In the genomic region with DNA sequence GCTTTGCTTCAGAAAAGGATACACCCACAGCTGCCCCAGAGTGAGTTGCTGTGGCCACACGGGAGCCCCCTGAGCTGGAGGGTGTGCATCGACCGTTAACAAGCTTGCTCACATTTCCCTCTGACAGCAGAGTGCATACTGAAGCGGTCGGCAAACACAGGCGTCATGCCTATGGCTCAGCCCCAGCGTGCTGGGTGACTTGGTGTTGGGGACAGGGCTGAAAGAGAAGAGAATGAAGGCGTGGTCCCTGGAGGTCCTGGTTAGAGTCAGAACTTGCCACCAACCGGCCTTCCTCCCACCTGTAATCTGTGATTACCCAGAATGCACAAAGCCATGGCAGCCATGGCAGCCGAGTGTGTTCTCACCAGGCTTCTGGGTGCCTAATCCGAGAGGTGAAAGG, we compare ENCODE assay signal across 13 mouse cellular contexts. TPM values are rescaled to one million over a fixed set of nuclear protein-coding genes. Genes with fewer than 3 reads are reported as not detected.
A peak's percentile ranks its signal among the peaks of the same experiment; 100 is the strongest.
DNase-seq lines count a peak whose midpoint lies in the region; ATAC-seq and TF ChIP-seq lines count a peak whose summit lies in the region.
"Had no signal": no experiment of that assay in that cellular context is flagged by ENCODE, and none has a peak within 500 bp of the region (broad histone marks: within the 10 kb centered on the region; RNA-seq: fewer than 3 reads in every experiment).

No protein-coding gene starts in this region.

- TF ChIP-seq POLR2A in cerebellum, adult 2 months (IDR thresholded peaks at IDR 0.05; ENCODE audit: borderline replicate concordance, insufficient read depth, low read length): no peak

- H3K4me1 ChIP-seq in heart, embryonic 11.5 days (ENCODE audit: control insufficient read depth, insufficient read depth, low read length): peaks cover 17% of the 10 kb centered on the region
- peaks cover 16% of the 10 kb centered on the region for H3K4me1 ChIP-seq in intestine, embryonic 15.5 days (replicated peaks)
- peaks cover 12% of the 10 kb centered on the region; the same call in 1 of the 2 replicates for H3K4me1 ChIP-seq in midbrain, embryonic 13.5 days (replicated peaks)
- no peaks in the 10 kb centered on the region for H3K4me1 ChIP-seq in cerebellum, adult 2 months (ENCODE audit: control insufficient read depth, insufficient read depth, low read length)

- ATAC-seq in heart, embryonic 11.5 days (replicated peaks; ENCODE audit: insufficient number of reproducible peaks, low FRiP score, low TSS enrichment): no peak
- ATAC-seq in intestine, embryonic 15.5 days: peak; percentile 32
- peak; percentile 34; the same call in 1 of the 2 replicates for ATAC-seq in midbrain, embryonic 13.5 days

- peak overlapping the region; percentile 62 for H3K27ac ChIP-seq in heart, embryonic 11.5 days (ENCODE audit: low read depth, low read length)
- peak overlapping the region; percentile 84 for H3K27ac ChIP-seq in intestine, embryonic 15.5 days
- no peak overlapping the region for H3K27ac ChIP-seq in midbrain, embryonic 13.5 days
- no peak overlapping the region for H3K27ac ChIP-seq in cerebellum, adult 2 months (ENCODE audit: insufficient read depth, low read length)

- no peak overlapping the region for H3K4me2 ChIP-seq in heart, embryonic 11.5 days
- peak overlapping the region; percentile 25; the same call in 1 of the 2 replicates for H3K4me2 ChIP-seq in intestine, embryonic 15.5 days (replicated peaks)
- H3K4me2 ChIP-seq in midbrain, embryonic 13.5 days (replicated peaks): no peak overlapping the region

- DNase-seq in heart, adult 9 months (ENCODE audit: low spot score in 2 of 2): no peak
- DNase-seq in R1 (ENCODE audit: low read depth, low spot score): peak; percentile 18
- DNase-seq in frontal cortex, postnatal 10 days (ENCODE audit: low spot score in 2 of 2): no peak
- no peak for DNase-seq in left cerebral cortex, adult 18-20 months (ENCODE audit: low spot score in 2 of 2)
- no peak for DNase-seq in cerebellum, adult 2 months
- DNase-seq: B cell, adult 2 months; kidney, adult 8-10 months; left cerebral cortex, postnatal 4 days; spleen, adult 18-20 months had no signal

- H3K9me3 ChIP-seq in heart, embryonic 11.5 days (replicated peaks; ENCODE audit: control insufficient read depth, low read length): no peaks in the 10 kb centered on the region
- H3K9me3 ChIP-seq in intestine, embryonic 15.5 days: no peaks in the 10 kb centered on the region
- no peaks in the 10 kb centered on the region for H3K9me3 ChIP-seq in midbrain, embryonic 13.5 days
- H3K9me3 ChIP-seq: hindbrain, embryonic 10.5 days had no signal

- H3K36me3 ChIP-seq in heart, embryonic 11.5 days (ENCODE audit: control insufficient read depth, insufficient read depth, low read length): no peaks in the 10 kb centered on the region; the same call in 1 of the 2 replicates
- H3K36me3 ChIP-seq in intestine, embryonic 15.5 days: no peaks in the 10 kb centered on the region
- no peaks in the 10 kb centered on the region for H3K36me3 ChIP-seq in midbrain, embryonic 13.5 days
- H3K36me3 ChIP-seq: hindbrain, embryonic 10.5 days had no signal

- no peak for TF ChIP-seq CTCF in cerebellum, adult 2 months (IDR thresholded peaks at IDR 0.05; ENCODE audit: borderline replicate concordance, insufficient read depth, low read depth, low read length)

- 41% methylated on average over 11 of the region's 11 CpGs for WGBS in heart, embryonic 11.5 days (ENCODE audit: insufficient replicate concordance)
- WGBS in intestine, embryonic 15.5 days: 36% methylated on average over 11 of the region's 11 CpGs
- WGBS in midbrain, embryonic 13.5 days: 43% methylated on average over 11 of the region's 11 CpGs
- WGBS in cerebellum, adult 2 months: 60% methylated on average over 11 of the region's 11 CpGs

- peaks cover 6% of the 10 kb centered on the region for H3K27me3 ChIP-seq in heart, embryonic 11.5 days (ENCODE audit: control insufficient read depth, insufficient read depth, low read length)
- H3K27me3 ChIP-seq in intestine, embryonic 15.5 days (replicated peaks): no peaks in the 10 kb centered on the region
- H3K27me3 ChIP-seq in midbrain, embryonic 13.5 days: peaks cover 7% of the 10 kb centered on the region; the same call in 1 of the 2 replicates
- H3K27me3 ChIP-seq in cerebellum, adult 2 months (ENCODE audit: control insufficient read depth, insufficient read depth, low read length): no peaks in the 10 kb centered on the region

- H3K9ac ChIP-seq in heart, embryonic 11.5 days (ENCODE audit: low read depth, low read length): peak overlapping the region; percentile 6; the same call in 1 of the 2 replicates
- H3K9ac ChIP-seq in intestine, embryonic 15.5 days: 0 out of 2 replicates have a peak overlapping the region, but pooled peaks have one; percentile 21
- no peak overlapping the region for H3K9ac ChIP-seq in midbrain, embryonic 13.5 days (replicated peaks)

- no peak overlapping the region for H3K4me3 ChIP-seq in heart, embryonic 11.5 days (ENCODE audit: low read depth, low read length)
- H3K4me3 ChIP-seq in intestine, embryonic 15.5 days (replicated peaks): no peak overlapping the region
- no peak overlapping the region for H3K4me3 ChIP-seq in midbrain, embryonic 13.5 days (replicated peaks)
- no peak overlapping the region for H3K4me3 ChIP-seq in cerebellum, adult 2 months (replicated peaks; ENCODE audit: insufficient read depth, low read depth, low read length)
- H3K4me3 ChIP-seq: hindbrain, embryonic 10.5 days had no signal

RNA-seq across cellular contexts. Expression of gene B230104I21Rik, which starts 22.9 kb away (rescaled TPM):
- 0.24 TPM in 1 of 2 replicates, not detected in the other for polyA plus RNA-seq in heart, embryonic 11.5 days (2014; fragmentation: Nextera tagmentation; extraction: Ambion mirVana)
- not detected in 2 replicates for polyA plus RNA-seq in intestine, embryonic 15.5 days (2015; fragmentation: Nextera tagmentation; extraction: Ambion mirVana)
- 0.24 TPM in 1 of 2 replicates, not detected in the other for polyA plus RNA-seq in midbrain, embryonic 13.5 days (2015; fragmentation: Nextera tagmentation; extraction: Ambion mirVana)
- not detected for total RNA-seq in left cerebral cortex, adult 18-20 months (2021)
- polyA plus RNA-seq in cerebellum, adult 2 months (2012; rRNA removed): 0.13 TPM in 2 replicates
- total RNA-seq: left cerebral cortex, postnatal 4 days had no signal
- polyA plus RNA-seq: hindbrain, embryonic 10.5 days had no signal

RNA-seq across cellular contexts. Expression of gene Arhgef16, which starts 57.3 kb away (rescaled TPM):
- 1.1 and 1.5 TPM in 2 replicates for polyA plus RNA-seq in heart, embryonic 11.5 days (2014; fragmentation: Nextera tagmentation; extraction: Ambion mirVana)
- 50.3 and 57.1 TPM in 2 replicates for polyA plus RNA-seq in intestine, embryonic 15.5 days (2015; fragmentation: Nextera tagmentation; extraction: Ambion mirVana)
- 0.18 and 0.32 TPM in 2 replicates for polyA plus RNA-seq in midbrain, embryonic 13.5 days (2015; fragmentation: Nextera tagmentation; extraction: Ambion mirVana)
- total RNA-seq in left cerebral cortex, adult 18-20 months (2021): 1 to 10 TPM; 1.2 TPM
- 0.90 and 1.0 TPM in 2 replicates for polyA plus RNA-seq in cerebellum, adult 2 months (2012; rRNA removed)

Comparison
In these comparisons a context has a peak if more than half of its experiments do, and no peak if none do; other contexts are left out.
1. H3K27ac ChIP-seq: peak in heart, embryonic 11.5 days (single experiment) and intestine, embryonic 15.5 days (single experiment); none in midbrain, embryonic 13.5 days (single experiment) and cerebellum, adult 2 months (single experiment).
2. RNA of gene Arhgef16, which starts 57.3 kb away (polyA plus RNA-seq): 50.3 to 57.1 TPM in intestine, embryonic 15.5 days; 1.1 to 1.5 TPM in heart, embryonic 11.5 days, 0.90 to 1.0 TPM in cerebellum, adult 2 months and 0.18 to 0.32 TPM in midbrain, embryonic 13.5 days; every median in the first group is over 10 times any median in the second.